Mouse (Mus musculus) bone marrow, adult 2 months (tissue): ENCODE measurements around the gene Dqx1. TPM values are rescaled to one million over a fixed set of nuclear protein-coding genes. Genes with fewer than 3 reads are reported as not detected.

Experiments used
- H3K27ac ChIP-seq: fragments of 200-500 bp; 2 replicates; pipeline ENCODE4 v1.5.1; 2012; ENCODE audit warnings: low read depth, mild to moderate bottlenecking, control low read depth, inconsistent platforms, low read length; ENCODE audit not compliant: control insufficient read depth, poor library complexity, insufficient read depth
- H3K4me1 ChIP-seq: fragments of 200-500 bp; 2 replicates; pipeline ENCODE4 v1.6.1; 2011; ENCODE audit warnings: low read length; ENCODE audit not compliant: control insufficient read depth, insufficient read depth
- H3K4me3 ChIP-seq: fragments of 200-500 bp; replicated peaks from 2 replicates; pipeline ENCODE3; 2011; ENCODE audit warnings: mild to moderate bottlenecking, low read depth, low read length, control low read depth; ENCODE audit not compliant: control insufficient read depth
- CTCF ChIP-seq: fragments of 200-500 bp; IDR thresholded peaks from 2 replicates; pipeline ENCODE4 v1.5.1; 2011; ENCODE audit warnings: low read length, control low read depth; ENCODE audit not compliant: control insufficient read depth, insufficient read depth
- POLR2A ChIP-seq: fragments of 200-500 bp; IDR thresholded peaks from 2 replicates; pipeline ENCODE4 v1.6.1; 2011; ENCODE audit warnings: low read depth, mild to moderate bottlenecking, control low read depth, low read length, borderline replicate concordance; ENCODE audit not compliant: control insufficient read depth
- WGBS: fragments of 180-500 bp; shearing (Covaris S2); methylation state at CpG from one replicate; pipeline ENCODE4 v1.1.7; 2018; 5-methylcytosine and 5-hydroxymethylcytosine counted together
- polyA plus RNA-seq: library from polyadenylated mRNA; stranded (reverse); fragments of >200 nt; gene quantifications from 2 replicates; pipeline ENCODE4 v1.2.4, GENCODE M21; 2011; ENCODE audit warnings: low replicate concordance; ENCODE audit not compliant: missing spikeins, insufficient read depth, insufficient read length

Dqx1 gene
- polyA plus RNA-seq, 1 experiment, result 13.5 TPM

DNA sequence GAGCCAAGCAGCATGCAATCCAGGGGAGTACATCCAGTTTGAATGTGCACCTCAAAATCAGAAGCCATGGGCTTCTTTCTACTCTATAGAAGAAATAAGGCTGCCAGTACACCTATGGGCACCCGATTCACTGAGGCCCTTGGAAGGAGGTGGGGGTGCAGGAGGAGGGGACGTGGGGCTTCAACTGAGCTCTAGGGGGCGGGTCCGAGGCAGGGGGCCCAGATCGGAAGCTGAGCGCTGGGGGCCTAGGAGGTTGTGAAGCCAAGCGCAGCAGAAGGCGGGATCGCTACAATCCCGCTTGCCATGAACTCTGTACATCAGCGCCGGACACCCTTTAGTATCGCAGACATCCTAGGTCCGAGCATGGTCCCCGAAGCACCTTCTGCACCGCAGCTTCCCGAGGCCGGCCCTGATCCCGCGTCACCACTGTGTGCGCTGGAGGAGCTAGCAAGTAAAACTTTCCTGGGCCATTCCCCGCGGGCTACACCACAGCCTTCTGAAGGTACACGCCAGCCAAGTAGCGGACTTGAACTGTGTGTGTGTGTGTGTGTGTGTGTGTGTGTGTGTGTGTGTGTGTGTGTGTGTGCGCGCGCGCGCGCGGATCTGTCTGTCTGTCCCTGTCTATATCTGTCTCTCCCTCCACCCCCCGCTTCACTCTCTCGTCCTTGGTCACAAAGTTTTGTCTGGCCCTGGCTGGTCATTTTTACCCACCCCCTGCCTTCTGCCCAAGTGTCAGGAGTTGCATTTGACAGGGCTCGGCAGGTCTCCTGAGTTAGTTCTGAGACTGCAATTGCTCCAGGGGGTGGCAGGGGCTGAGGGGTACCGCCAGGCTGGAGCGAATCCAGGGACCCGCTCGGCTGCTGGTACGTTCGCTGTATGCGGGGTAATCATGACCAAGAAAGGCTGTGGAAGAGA is 28.7 kb downstream of the Dqx1 start, which contains the start of gene Lbx2:
TSS of gene Lbx2 (plus strand) at position 247 of the 915 bp plus-strand sequence.
- TF ChIP-seq CTCF (no peak), POLR2A (no peak)
- peak within 1 kb of the TSS; percentile 41 for H3K4me3 ChIP-seq
- no peak within 1 kb of the TSS for H3K27ac ChIP-seq
- 2% methylated on average over 37 of the region's 42 CpGs for WGBS
- no peaks in the 10 kb centered on the region for H3K4me1 ChIP-seq

DNA sequence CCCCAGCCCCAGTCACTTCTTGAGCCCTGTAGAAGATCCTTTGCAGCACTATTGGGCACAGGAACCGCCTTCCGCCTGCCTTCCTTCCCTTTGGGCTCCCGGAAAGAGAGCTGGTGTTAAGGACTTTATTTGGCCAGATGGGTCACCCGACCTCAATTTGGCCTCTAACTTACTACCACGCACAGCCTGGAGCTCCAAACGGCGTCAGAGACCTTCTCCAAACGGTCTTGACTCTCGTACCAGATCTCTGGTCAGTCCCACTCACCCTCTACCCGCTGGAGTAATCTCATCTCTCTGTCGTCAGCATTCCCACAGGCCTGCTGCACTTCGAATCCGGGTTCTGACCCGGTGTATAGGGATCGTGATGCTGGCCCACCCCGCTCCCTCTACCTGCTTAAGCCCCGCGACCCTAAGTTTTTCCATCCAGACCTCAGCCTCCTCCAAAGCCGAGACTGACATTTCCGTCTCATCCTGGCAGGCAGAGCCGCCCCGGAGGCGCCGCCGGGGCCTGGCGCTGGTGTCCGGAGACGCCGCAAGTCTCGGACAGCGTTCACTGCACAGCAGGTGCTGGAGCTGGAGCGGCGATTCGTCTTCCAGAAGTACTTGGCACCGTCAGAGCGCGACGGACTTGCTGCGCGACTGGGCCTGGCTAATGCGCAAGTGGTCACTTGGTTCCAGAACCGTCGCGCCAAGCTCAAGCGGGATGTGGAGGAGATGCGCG is 29.7 kb downstream of the Dqx1 start:
- 20% methylated on average over 47 of the region's 47 CpGs for WGBS
- TF ChIP-seq POLR2A, result no peak
- TF ChIP-seq CTCF, result no peak
- Histone ChIP-seq H3K27ac (no peak overlapping the region; the same call in 1 of the 2 replicates), H3K4me1 (no peaks in the 10 kb centered on the region), H3K4me3 (peak overlapping the region; percentile 41)

DNA sequence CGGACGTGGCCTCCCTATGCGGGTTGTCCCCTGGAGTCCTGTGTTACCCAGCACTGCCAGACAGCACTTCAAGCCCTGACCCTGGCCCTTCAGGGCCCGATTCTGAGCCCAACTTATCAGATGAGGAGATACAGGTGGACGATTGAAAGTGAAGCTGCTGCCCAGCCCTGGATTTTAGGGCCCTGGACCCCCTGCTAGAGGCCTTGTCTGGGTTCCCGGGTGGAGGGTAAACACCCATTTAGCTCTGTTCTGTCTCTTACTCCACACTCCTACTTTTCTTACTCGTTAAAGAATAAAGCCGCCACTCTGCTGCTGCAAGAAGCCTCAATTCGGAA is 30.2 kb downstream of the Dqx1 start:
- 52% methylated on average over 9 of the region's 9 CpGs for WGBS
- H3K4me1 ChIP-seq, result no peaks in the 10 kb centered on the region; the same call in 1 of the 2 replicates
- H3K27ac ChIP-seq, result no peak overlapping the region; the same call in 1 of the 2 replicates
- TF ChIP-seq POLR2A, result no peak
- TF ChIP-seq CTCF, result no peak
- no peak overlapping the region for H3K4me3 ChIP-seq

DNA sequence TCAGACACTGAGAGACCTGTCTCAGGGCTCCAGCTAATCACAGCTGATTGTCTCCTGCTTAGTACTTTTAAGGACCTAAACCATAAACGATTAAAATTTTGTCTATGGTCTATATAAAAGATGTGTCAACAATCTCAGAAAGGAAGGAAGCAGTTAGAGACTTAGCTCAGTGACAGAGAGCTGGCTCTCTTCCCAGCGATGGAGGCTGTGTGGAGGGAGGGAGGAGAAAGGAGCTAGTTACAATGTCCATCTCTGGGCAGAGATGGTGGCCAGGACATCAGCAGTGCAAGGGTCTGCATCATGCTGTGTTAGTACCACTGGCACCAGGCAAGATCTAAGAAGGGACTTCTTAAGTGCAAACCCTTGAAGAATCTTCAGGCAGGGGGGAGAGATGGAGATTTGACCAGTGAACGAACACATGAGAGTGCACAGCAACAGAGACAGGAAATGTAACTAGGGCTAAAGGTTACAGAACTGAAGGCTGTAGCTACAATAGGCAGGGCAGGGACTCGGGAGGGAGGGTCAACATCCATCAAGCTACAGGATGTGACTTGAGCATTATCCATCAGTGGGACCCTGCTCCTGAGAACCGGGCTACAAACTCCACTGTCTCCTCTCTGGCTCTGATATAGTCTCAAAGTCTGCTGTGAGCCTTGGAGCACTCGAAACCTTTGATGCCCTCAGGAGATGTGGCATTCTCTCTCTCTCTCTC is 34.9 kb downstream of the Dqx1 start:
- Histone ChIP-seq H3K4me1 (peaks cover 1% of the 10 kb centered on the region; the same call in 1 of the 2 replicates), H3K27ac (no peak overlapping the region), H3K4me3 (no peak overlapping the region)
- 10% methylated on average over 6 of the region's 6 CpGs for WGBS
- no peak for TF ChIP-seq CTCF
- TF ChIP-seq POLR2A, result no peak

GRCm38 (mm10) chr6:83095968-83096367 is 38.3 kb downstream of the Dqx1 start:
- TF ChIP-seq CTCF (no peak), POLR2A (no peak)
- whole genome bisulfite sequencing, result 51% methylated on average over 6 of the region's 6 CpGs
- Histone ChIP-seq H3K4me1 (peaks cover 1% of the 10 kb centered on the region; the same call in 1 of the 2 replicates), H3K27ac (no peak overlapping the region), H3K4me3 (no peak overlapping the region)

- Histone ChIP-seq H3K4me3 (no peak overlapping the region), H3K4me1 (peaks cover 1% of the 10 kb centered on the region; the same call in 1 of the 2 replicates), H3K27ac (no peak overlapping the region)
- 80% methylated on average over 2 of the region's 2 CpGs for WGBS
- no peak for TF ChIP-seq CTCF
- no peak for TF ChIP-seq POLR2A
These were observed 40.8 kb downstream of the Dqx1 start for GRCm38 (mm10) chr6:83098411-83098810.

GRCm38 (mm10) chr6:83101316-83101687 is 43.7 kb downstream of the Dqx1 start, which contains the start of the genes Ccdc142 and Gm42688:
Ccdc142 (plus strand) TSS chr6:83101601.
Gm42688 (plus strand) TSS chr6:83101617.
- peak; percentile 52; the same call in 1 of the 2 replicates for TF ChIP-seq POLR2A
- peak; percentile 72 for TF ChIP-seq CTCF
- Histone ChIP-seq H3K27ac (peak within 1 kb of the TSS; percentile 79), H3K4me1 (no peaks in the 10 kb centered on the region; the same call in 1 of the 2 replicates), H3K4me3 (peak within 1 kb of the TSS; percentile 87)
- under 1% methylated on average over 25 of the region's 25 CpGs for WGBS
